Mouse (Mus musculus): ENCODE measurements around the gene Tmem220.
"Not testable (repeated sequence)": the region's sequence is repeated elsewhere in the genome, so short reads cannot be mapped to it uniquely, and the experiment has no call there.

Gene Tmem220

DNA sequence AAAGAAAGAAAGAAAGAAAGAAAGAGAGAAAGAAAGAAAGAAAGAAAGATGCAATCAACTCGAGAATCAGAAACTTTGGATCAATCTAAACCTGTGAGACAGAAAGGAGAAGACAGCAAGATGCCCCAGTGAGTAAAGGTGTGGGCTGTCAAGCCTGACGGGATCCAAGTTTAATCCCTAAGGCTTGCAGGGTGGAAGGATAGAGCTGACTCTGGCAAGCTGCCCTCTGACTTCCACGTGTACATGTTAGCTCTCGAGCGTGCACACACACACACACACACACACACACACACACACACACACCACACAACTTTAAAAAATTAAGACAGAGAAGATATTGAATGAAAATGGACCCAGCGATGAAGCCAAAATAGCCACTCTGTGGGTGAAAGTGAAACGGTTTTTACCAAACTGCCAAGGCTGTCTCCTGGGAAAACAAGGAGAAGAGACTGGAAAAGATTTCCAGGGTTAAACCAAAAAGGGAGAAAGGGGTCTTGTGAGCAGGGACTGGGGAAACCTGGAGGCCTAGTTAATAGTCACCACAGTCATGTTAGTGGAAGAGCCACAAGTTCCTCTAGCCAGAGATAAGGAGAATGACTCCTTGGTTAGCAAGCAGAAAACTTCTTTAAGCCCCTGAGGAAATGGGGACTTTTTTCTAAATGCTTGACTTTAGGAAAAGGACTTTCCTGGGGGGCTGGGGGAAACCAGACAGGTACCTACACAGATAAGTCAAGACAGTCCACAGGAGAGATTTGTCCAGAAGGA, 5.1 kb upstream of the Tmem220 start:
- DNase-seq: peak; percentile 50

DNA sequence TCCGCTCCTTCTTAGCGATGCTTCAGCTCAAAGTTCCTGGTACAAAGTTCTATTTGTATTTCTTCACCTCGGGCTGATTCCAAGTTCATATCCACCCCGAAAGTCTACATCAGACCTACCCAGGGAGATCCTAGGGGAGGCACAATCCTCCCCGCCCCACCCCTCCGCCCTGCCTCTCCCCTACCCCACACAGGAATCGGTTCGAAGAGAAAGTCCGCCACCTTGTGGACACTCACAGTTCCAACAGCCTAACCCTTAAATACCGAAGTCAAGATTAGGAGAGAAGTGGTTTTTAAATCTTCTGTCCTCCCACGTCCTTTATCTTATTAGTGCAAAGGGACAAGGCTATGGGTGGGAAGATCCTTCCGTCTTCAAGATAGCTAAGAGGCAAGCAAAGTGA, 4.0 kb upstream of the Tmem220 start:
- DNase-seq: peak; percentile 82

DNA sequence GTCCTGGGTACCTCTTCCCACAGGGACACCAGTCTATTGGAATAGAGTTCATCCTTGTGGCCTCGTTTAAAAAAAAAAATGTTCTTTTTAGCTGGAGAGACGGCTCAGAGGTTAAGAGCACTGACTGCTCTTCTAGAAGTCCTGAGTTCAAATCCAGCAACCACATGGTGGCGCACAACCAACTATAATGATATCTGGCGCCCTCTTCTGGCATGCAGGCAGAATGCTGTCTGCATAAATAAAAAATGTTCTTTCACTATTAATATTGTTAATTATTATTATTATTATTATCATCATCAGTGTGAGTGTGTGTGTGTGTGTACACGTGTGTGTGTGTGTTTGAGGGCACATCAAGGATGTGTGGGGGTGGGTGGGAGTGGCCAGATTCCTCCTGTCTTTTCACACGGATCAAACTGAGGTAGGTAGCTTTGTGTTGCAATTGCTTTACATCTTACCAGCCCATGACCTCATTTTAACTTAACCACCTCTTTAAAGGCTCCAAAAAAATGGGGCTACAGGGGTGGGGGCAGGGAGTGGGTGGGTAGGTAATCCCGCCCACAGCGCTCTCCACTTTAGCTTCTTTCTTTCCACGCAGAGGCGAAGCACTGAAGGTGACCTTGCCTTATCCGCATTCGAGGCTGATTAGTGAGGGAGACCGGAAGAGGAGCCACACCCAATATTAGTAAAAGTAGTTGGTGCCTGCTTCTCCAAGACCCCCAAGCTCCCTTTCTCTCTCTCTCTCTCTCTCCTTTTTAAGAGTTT, 2.4 kb upstream of the Tmem220 start:
- DNase-seq: peak; percentile 21

GRCm38 (mm10) chr11:67023191-67023590, 1.8 kb upstream of the Tmem220 start:
- not testable (repeated sequence) for DNase-seq

DNA sequence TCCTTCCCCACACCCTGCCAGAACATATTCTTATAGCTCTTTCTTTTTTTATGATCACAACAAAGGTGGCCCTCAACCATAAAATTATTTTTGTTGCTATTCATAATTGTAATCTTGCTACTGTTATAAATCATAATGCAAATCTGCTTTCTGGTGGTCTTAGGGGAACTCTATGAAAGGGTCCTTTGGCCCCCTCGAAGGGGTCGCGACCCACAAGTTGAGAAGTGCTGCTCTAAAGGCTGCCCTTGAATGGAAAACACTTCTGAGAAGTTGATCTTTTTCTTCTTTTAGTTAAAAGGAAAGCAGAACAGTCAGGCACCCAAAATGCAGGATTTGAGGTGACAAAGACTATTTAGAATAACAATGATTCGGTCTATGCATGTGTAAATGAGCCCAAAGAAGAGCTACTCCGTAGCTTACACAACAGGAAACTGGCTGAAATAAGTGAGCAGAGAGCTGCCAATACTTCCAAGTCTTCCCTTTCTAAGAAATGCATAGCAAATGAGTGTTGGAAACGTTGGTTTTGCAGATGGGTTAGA, 1.1 kb upstream of the Tmem220 start:
- no peak for DNase-seq

GRCm38 (mm10) chr11:67030904-67031602, 6.1 kb downstream of the Tmem220 start:
- DNase-seq: no peak

DNA sequence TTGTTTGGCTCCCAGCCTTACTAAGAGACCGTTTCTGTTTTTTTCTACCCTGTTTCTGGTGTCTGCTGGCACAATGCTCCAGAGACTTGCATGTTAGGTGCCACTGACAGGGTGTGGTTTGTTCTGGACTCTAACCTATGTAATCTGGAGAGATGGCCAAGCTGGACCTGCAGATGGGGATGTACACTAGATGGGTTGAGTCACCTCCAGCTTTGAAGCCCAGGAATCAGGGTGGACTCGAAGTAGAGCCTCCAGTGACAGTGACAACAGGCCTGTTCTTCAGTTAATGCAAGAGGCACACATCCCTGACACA, 6.6 kb downstream of the Tmem220 start:
- DNase-seq: no peak

DNA sequence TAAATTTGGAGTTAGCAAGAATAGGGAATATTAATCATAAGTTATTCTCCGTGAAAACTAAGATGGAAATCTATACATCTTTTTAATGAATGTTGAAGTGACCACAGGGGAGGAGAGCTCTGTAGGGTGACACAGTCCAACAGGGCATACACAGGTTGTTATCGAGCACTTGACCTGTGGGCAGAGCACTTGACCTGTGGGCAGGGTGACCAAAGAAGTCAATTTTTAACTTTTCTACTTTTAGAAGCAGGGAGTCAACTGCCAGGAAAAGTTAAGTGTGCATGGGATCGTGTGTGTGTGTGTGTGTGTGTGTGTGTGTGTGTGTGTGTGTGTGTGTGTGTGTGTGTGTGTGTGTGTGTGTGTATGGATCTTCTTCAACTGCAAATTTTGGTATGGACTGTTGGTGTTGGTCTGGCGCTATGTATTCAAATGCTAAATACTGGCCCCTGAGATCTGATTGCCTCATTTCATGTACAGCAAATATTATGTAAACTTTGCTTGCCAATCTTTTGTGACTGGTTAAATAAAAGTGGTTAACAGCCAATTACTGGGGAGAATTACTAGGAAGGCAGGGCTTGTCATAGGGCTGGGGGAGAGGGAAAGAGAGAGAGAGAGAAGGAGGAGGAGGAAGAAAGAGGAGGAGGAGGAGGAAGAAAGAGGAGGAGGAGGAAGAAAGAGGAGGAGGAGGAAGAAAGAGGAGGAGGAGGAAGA, 10.0 kb downstream of the Tmem220 start:
- DNase-seq: no peak

DNA sequence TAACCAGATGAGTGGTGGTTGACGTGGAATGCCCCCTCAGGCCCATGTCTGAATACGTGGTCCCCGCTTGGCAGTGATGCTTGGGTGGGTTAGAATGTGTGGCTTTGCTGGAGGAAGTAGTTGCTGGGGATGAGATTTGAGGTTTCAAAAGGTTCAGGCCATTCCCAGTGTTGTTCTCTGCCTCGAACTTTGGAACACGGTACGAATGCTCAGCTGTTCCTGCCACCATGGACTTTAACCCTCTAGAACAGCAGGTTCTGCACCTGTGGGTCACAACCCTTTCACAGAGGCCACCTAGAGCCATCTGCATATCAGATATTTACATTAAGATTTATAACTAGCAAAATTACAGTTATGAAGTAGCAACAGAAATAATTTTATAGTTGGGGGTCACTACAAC, 11.3 kb downstream of the Tmem220 start:
- no peak for DNase-seq

GRCm38 (mm10) chr11:67036892-67037291, 11.9 kb downstream of the Tmem220 start:
- no peak for DNase-seq

GRCm38 (mm10) chr11:67039799-67040198, 14.8 kb downstream of the Tmem220 start:
- no peak for DNase-seq

DNA sequence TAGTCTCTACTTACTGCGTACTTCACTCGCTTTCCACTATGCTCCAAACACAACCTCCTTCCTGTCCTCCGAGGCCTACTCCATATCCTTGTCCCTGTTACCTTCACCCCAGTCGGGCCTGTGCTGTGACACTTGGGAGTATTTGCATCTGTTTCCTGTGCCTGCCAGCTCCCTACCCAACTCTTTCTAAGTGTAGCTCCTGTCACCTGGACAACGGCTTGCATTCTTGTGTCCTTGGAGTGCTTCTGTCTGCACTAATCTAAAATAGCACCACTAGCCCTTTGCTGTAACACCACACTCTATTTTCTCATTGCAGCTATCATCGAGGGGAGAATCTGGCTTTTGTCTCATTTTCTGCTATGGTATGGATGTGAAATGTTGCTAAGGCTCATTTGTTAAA, 15.5 kb downstream of the Tmem220 start:
- no peak for DNase-seq

- DNase-seq: no peak
Observed at GRCm38 (mm10) chr11:67043007-67043406, 18.1 kb downstream of the Tmem220 start.

- no peak for DNase-seq
Observed at GRCm38 (mm10) chr11:67044959-67045358, 20.0 kb downstream of the Tmem220 start.

GRCm38 (mm10) chr11:67047199-67047598, 22.2 kb downstream of the Tmem220 start:
- DNase-seq: no peak

DNA sequence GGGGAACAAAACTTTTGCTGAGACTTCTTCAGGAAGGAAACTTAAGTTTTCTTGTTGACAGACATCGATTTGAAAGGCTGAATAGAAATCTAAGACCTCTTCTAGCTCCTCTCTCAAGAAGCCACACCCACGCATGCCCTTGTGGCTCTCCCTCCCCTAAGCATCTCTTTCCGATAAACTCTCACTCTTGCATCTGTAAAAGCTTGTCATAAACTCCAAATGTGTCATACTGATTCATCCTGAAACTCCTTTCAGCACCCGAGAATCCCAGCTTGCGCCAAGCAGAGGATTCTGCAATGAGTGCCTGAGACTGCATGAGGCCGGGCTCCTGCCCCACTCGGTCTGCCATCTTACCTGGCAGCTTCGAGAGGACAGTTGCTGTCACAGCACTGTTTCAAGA, 23.5 kb downstream of the Tmem220 start:
- no peak for DNase-seq

DNA sequence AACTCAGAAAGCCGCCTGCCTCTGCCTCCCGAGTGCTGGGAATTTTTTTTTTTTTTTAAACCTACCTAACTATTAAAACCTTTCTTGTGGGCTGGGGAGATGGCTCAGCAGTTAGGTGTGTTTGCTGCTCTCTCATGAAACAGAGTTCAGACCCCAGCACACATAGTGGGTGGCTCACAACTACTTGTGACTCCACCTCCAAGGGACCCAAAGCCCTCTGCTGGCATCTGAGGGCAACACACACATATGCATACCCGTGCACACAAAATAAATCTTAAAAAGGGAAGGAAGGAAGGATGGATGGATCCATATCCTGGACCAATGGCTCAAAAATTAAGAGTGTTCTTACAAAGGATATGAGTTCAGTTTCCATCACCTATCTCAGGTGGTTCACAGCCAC, 24.3 kb downstream of the Tmem220 start:
- no peak for DNase-seq

- DNase-seq: no peak
Observed at GRCm38 (mm10) chr11:67051676-67052320, 26.8 kb downstream of the Tmem220 start.

GRCm38 (mm10) chr11:67052321-67052952, 27.5 kb downstream of the Tmem220 start, which contains the start of the genes Adprm and Sco1:
Adprm (minus strand) TSS chr11:67052594.
Sco1 (plus strand) TSS chr11:67052670.
- DNase-seq: peak; percentile 92

DNA sequence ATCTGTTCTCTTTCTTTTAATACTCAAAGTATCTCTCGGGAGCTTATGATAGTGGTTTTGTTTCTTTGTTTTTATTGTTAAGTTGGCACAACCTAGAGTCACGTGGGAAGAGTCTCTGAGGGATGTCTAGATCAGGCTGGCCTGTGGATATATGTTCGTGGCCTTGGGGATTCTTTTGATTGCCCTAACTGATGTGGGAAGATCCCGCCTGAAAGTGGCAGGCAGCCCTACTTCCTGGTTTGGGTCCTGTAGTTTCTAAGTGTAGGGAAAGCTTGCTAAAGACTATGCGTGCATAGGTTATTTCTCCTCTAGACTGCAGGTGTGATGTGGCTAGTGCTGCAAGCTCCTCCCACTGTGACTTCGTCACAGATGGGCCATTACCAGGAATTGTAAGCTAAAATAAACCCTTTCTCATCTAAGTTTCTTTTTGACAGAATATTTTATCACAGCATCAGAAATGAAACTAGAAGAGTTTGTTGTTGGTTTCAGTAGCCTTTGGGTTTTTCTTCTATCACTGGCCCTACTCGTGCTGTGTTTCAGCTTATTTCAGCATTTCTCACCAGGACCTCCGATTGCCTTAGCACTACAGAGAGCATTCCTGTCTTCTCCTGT, 29.9 kb downstream of the Tmem220 start:
- no peak for DNase-seq

DNA sequence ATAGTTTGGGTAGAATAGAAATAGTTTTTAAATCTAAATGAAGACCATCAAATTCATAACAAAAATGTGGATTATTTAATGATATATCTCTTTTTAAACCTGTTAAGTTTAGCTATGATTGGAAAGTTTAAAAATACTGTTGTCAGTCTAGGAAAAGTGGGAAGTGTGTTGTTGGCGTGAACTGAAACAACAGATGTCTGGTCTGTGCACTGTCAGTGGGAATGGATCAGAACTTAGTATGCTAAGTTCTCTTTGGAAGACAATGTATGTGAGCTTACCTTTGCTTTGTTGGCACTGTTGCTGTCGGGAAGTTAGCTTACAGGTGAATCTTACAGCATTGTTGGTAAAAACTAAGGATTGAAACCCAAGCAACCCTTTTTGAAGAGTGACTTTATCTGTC, 36.4 kb downstream of the Tmem220 start:
- no peak for DNase-seq

All from kidney, postnatal 10 days (tissue).